Comparison of ENCODE assay signal across 13 mouse cellular contexts in the genomic region with DNA sequence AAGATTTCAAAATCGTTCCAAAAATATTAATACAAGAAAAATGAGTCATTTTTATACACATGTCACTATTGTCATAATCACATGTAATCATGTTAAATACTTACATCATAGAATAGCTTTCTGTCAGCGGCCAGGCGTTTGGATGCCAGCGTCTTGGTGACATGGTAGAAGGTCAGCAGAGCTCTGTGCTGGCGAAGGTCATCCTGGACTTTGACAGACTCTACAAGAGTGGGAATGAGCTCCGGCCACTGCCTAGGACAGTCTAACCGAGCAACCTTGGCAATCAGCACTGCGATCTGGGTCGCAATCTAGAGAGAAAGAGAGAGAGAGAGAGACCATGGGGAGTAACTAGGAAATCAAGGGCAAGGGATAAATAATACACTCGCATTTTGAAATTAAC.
"Had no signal": no experiment of that assay in that cellular context is flagged by ENCODE, and none has a peak within 500 bp of the region (broad histone marks: within the 10 kb centered on the region; RNA-seq: fewer than 3 reads in every experiment).

No protein-coding gene starts in this region.

- DNase-seq: gastrocnemius, adult 2 months; gastrocnemius, postnatal 10 days; gastrocnemius, postnatal 25 days; heart, adult 18-20 months; heart, postnatal 14 days; heart, postnatal 36 days; kidney, adult 18-20 months; kidney, adult 8-10 months; kidney, postnatal 10 days; kidney, postnatal 25 days; kidney, postnatal 4 days; liver; liver, embryonic 13.5 days had no signal
